Mouse (Mus musculus) monocyte, adult 5-6 weeks (primary cell): ENCODE results near the gene Jph2. TPM values are rescaled to one million over a fixed set of nuclear protein-coding genes. Genes with fewer than 3 reads are reported as not detected.

Source experiments
- ATAC-seq: fragments of 153-309, 156-312 bp; replicated peaks from 2 replicates; pipeline ENCODE4 v1.8.0; 2017; ENCODE audit warnings: mild to moderate bottlenecking; ENCODE audit not compliant: low TSS enrichment, insufficient number of reproducible peaks, severe bottlenecking, poor library complexity, low FRiP score
- total RNA-seq: library from RNA; stranded (forward); fragments of 200-1000, 200-491, 200-594 nt; gene quantifications from 3 replicates; pipeline ENCODE4 v1.2.3, GENCODE M21; 2017

Jph2 gene
- not detected in 3 replicates for total RNA-seq

- no peak for ATAC-seq
These were observed at the start of gene Jph2 for GRCm38 (mm10) chr2:163397905-163398304. Gene Jph2, minus strand, starts transcription at chr2:163397993.

GRCm38 (mm10) chr2:163447375-163447774, 49.6 kb upstream of the Jph2 start:
- ATAC-seq: no peak

- ATAC-seq: no peak
These were observed 46.2 kb upstream of the Jph2 start for GRCm38 (mm10) chr2:163444017-163444416.

- no peak for ATAC-seq
These were observed 45.8 kb upstream of the Jph2 start for GRCm38 (mm10) chr2:163443543-163443942.

GRCm38 (mm10) chr2:163439488-163439887, 41.7 kb upstream of the Jph2 start:
- ATAC-seq: no peak

- no peak for ATAC-seq
These were observed 41.0 kb upstream of the Jph2 start for GRCm38 (mm10) chr2:163438619-163439451.

- ATAC-seq: no peak
These were observed 40.4 kb upstream of the Jph2 start, which contains the start of gene Gdap1l1 for GRCm38 (mm10) chr2:163438246-163438618. Gene Gdap1l1, plus strand, starts transcription at chr2:163438476.

- no peak for ATAC-seq
These were observed 40.0 kb upstream of the Jph2 start for GRCm38 (mm10) chr2:163437800-163438199.

GRCm38 (mm10) chr2:163433971-163434370, 36.2 kb upstream of the Jph2 start:
- no peak for ATAC-seq

- ATAC-seq: no peak
These were observed 33.5 kb upstream of the Jph2 start for GRCm38 (mm10) chr2:163431289-163431688.

- ATAC-seq: no peak
These were observed 30.7 kb upstream of the Jph2 start for GRCm38 (mm10) chr2:163428346-163429011.

GRCm38 (mm10) chr2:163424597-163424996, 26.8 kb upstream of the Jph2 start, which contains the start of gene Oser1:
Gene Oser1, minus strand, starts transcription at chr2:163424697.
- ATAC-seq: no peak

GRCm38 (mm10) chr2:163422895-163423660, 25.3 kb upstream of the Jph2 start:
- no peak for ATAC-seq

GRCm38 (mm10) chr2:163420366-163420886, 22.6 kb upstream of the Jph2 start:
- no peak for ATAC-seq

- ATAC-seq: peak; percentile 95
These were observed 21.7 kb upstream of the Jph2 start for GRCm38 (mm10) chr2:163419346-163420045.

GRCm38 (mm10) chr2:163418841-163419345, 21.1 kb upstream of the Jph2 start:
- ATAC-seq: peak; percentile 12; the same call in 1 of the 2 replicates

GRCm38 (mm10) chr2:163417830-163418229, 20.0 kb upstream of the Jph2 start:
- no peak for ATAC-seq

- ATAC-seq: no peak
These were observed 19.2 kb upstream of the Jph2 start for GRCm38 (mm10) chr2:163417026-163417425.
